Mouse (Mus musculus) olfactory bulb, adult 2 months (tissue): ENCODE results near the gene 3110082J24Rik.

Experiments
- CTCF ChIP-seq: fragments of 200-500 bp; IDR thresholded peaks from 2 replicates; pipeline ENCODE4 v1.5.1; 2012; ENCODE audit warnings: low read depth, mild to moderate bottlenecking, low read length, moderate library complexity; ENCODE audit not compliant: insufficient read depth
- POLR2A ChIP-seq: fragments of 200-500 bp; IDR thresholded peaks from 2 replicates; pipeline ENCODE4 v1.6.1; 2012; ENCODE audit warnings: mild to moderate bottlenecking, low read depth, low read length, moderate library complexity; ENCODE audit not compliant: insufficient read depth

DNA sequence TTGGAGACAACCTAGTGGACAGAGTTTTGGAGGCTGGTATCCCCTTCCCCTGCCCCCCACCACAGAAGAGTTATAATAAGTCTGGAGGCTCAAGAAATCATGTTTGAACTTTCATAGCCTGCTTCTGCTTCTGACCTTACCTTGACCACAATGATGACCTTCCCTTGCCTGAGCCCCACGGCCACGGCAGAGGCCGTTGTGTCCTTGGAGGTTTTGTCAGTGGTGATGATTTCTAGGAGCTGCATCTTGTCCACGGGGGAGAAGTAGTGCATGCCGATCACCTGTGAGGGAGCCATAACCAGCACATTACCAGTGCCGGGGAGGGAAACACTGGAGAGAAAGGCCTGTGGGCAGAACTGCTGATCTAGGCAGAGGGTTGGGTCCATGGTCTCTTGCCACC, 16.6 kb upstream of the 3110082J24Rik start:
- no peak for TF ChIP-seq CTCF
- no peak for TF ChIP-seq POLR2A
